Mouse (Mus musculus) megakaryocyte, embryonic 14.5 days (primary cell): ENCODE data around the gene Mmp8. TPM values are rescaled to one million over a fixed set of nuclear protein-coding genes. Genes with fewer than 3 reads are reported as not detected.
A peak's percentile ranks its signal among the peaks of the same experiment; 100 is the strongest.

Experiments
- H3K27me3 ChIP-seq: replicated peaks from 2 replicates; pipeline ENCODE3; 2012; ENCODE audit warnings: inconsistent platforms
- H3K36me3 ChIP-seq: replicated peaks from 2 replicates; pipeline ENCODE3; 2012; ENCODE audit warnings: low read length, inconsistent platforms, mixed read lengths
- H3K4me1 ChIP-seq: 2 replicates; pipeline ENCODE4 v1.6.1; 2012; ENCODE audit warnings: inconsistent platforms
- H3K4me3 ChIP-seq: replicated peaks from 2 replicates; pipeline ENCODE3; 2012; ENCODE audit warnings: moderate library complexity, mild to moderate bottlenecking, inconsistent platforms
- H3K9me3 ChIP-seq: 2 replicates; pipeline ENCODE4 v1.6.1; 2012; ENCODE audit warnings: inconsistent platforms
- FLI1 ChIP-seq: IDR thresholded peaks from 2 replicates; pipeline ENCODE4 v1.6.1; 2012; ENCODE audit warnings: low read length, inconsistent platforms, mixed read lengths
- GATA1 ChIP-seq: IDR thresholded peaks from 3 replicates; pipeline ENCODE4 v1.6.1; 2012; ENCODE audit warnings: mixed read lengths, low read length, inconsistent platforms, borderline replicate concordance
- polyA plus RNA-seq: library from polyadenylated mRNA; stranded (reverse); fragments of >175 nt; gene quantifications from 2 replicates; pipeline ENCODE4 v1.2.3, GENCODE M21; 2012; ENCODE audit warnings: low replicate concordance; ENCODE audit not compliant: insufficient read depth

Mmp8 gene
- polyA plus RNA-seq, 1 experiment, result 1.4 TPM

- Histone ChIP-seq H3K4me1 (peaks cover 10% of the 10 kb centered on the region), H3K27me3 (no peaks in the 10 kb centered on the region), H3K36me3 (no peaks in the 10 kb centered on the region), H3K4me3 (no peak overlapping the region), H3K9me3 (no peaks in the 10 kb centered on the region)
- TF ChIP-seq GATA1, result no peak
- no peak for TF ChIP-seq FLI1
These were observed 3.9 kb upstream of the Mmp8 start for GRCm38 (mm10) chr9:7554382-7554781.

- no peaks in the 10 kb centered on the region for H3K36me3 ChIP-seq
- no peaks in the 10 kb centered on the region for H3K4me1 ChIP-seq
- TF ChIP-seq GATA1 (no peak), FLI1 (no peak)
- no peak overlapping the region for H3K4me3 ChIP-seq
- no peaks in the 10 kb centered on the region for H3K27me3 ChIP-seq
- no peaks in the 10 kb centered on the region for H3K9me3 ChIP-seq
These were observed 1.8 kb downstream of the Mmp8 start for GRCm38 (mm10) chr9:7560026-7560425.

GRCm38 (mm10) chr9:7567376-7567775, 9.1 kb downstream of the Mmp8 start:
- TF ChIP-seq FLI1, result no peak
- no peak for TF ChIP-seq GATA1
- H3K4me3 ChIP-seq, result no peak overlapping the region
- H3K4me1 ChIP-seq, result peaks cover 9% of the 10 kb centered on the region
- H3K36me3 ChIP-seq, result no peaks in the 10 kb centered on the region
- no peaks in the 10 kb centered on the region for H3K9me3 ChIP-seq
- H3K27me3 ChIP-seq, result no peaks in the 10 kb centered on the region

- no peak for TF ChIP-seq GATA1
- no peak for TF ChIP-seq FLI1
- Histone ChIP-seq H3K36me3 (no peaks in the 10 kb centered on the region), H3K9me3 (no peaks in the 10 kb centered on the region), H3K4me1 (peaks cover 13% of the 10 kb centered on the region), H3K27me3 (no peaks in the 10 kb centered on the region), H3K4me3 (no peak overlapping the region)
These were observed 9.7 kb downstream of the Mmp8 start for GRCm38 (mm10) chr9:7567923-7568322.

GRCm38 (mm10) chr9:7570485-7570884, 12.2 kb downstream of the Mmp8 start:
- TF ChIP-seq GATA1 (no peak), FLI1 (no peak)
- H3K27me3 ChIP-seq, result no peaks in the 10 kb centered on the region
- H3K36me3 ChIP-seq, result no peaks in the 10 kb centered on the region
- peaks cover 18% of the 10 kb centered on the region for H3K4me1 ChIP-seq
- H3K4me3 ChIP-seq, result no peak overlapping the region
- H3K9me3 ChIP-seq, result no peaks in the 10 kb centered on the region

GRCm38 (mm10) chr9:7571162-7571561, 12.9 kb downstream of the Mmp8 start, which contains the start of gene Mmp27:
Gene Mmp27, plus strand, starts transcription at chr9:7571396.
- H3K36me3 ChIP-seq, result no peaks in the 10 kb centered on the region
- H3K9me3 ChIP-seq, result no peaks in the 10 kb centered on the region
- peaks cover 18% of the 10 kb centered on the region for H3K4me1 ChIP-seq
- no peak within 1 kb of the TSS for H3K4me3 ChIP-seq
- H3K27me3 ChIP-seq, result no peaks in the 10 kb centered on the region
- TF ChIP-seq GATA1, result no peak
- TF ChIP-seq FLI1, result no peak

GRCm38 (mm10) chr9:7572188-7572587, 13.9 kb downstream of the Mmp8 start:
- H3K36me3 ChIP-seq, result no peaks in the 10 kb centered on the region
- H3K4me1 ChIP-seq, result peaks cover 17% of the 10 kb centered on the region
- H3K4me3 ChIP-seq, result peak overlapping the region; percentile 64
- no peaks in the 10 kb centered on the region for H3K9me3 ChIP-seq
- no peaks in the 10 kb centered on the region for H3K27me3 ChIP-seq
- TF ChIP-seq FLI1 (no peak), GATA1 (no peak)

- H3K4me1 ChIP-seq, result peaks cover 13% of the 10 kb centered on the region
- TF ChIP-seq GATA1 (no peak), FLI1 (no peak)
- H3K9me3 ChIP-seq, result no peaks in the 10 kb centered on the region
- no peak overlapping the region for H3K4me3 ChIP-seq
- H3K36me3 ChIP-seq, result no peaks in the 10 kb centered on the region
- H3K27me3 ChIP-seq, result no peaks in the 10 kb centered on the region
These were observed 14.5 kb downstream of the Mmp8 start for GRCm38 (mm10) chr9:7572663-7573308.

GRCm38 (mm10) chr9:7575526-7575925, 17.3 kb downstream of the Mmp8 start:
- Histone ChIP-seq H3K36me3 (no peaks in the 10 kb centered on the region), H3K4me1 (peaks cover 13% of the 10 kb centered on the region), H3K27me3 (no peaks in the 10 kb centered on the region), H3K9me3 (no peaks in the 10 kb centered on the region), H3K4me3 (no peak overlapping the region)
- TF ChIP-seq FLI1 (no peak), GATA1 (no peak)

- TF ChIP-seq FLI1, result no peak
- TF ChIP-seq GATA1, result no peak
- Histone ChIP-seq H3K4me1 (peaks cover 9% of the 10 kb centered on the region), H3K36me3 (no peaks in the 10 kb centered on the region), H3K9me3 (peaks cover 4% of the 10 kb centered on the region; the same call in 1 of the 2 replicates), H3K4me3 (no peak overlapping the region), H3K27me3 (no peaks in the 10 kb centered on the region)
These were observed 19.1 kb downstream of the Mmp8 start for GRCm38 (mm10) chr9:7577371-7577770.

GRCm38 (mm10) chr9:7590063-7590462, 31.8 kb downstream of the Mmp8 start:
- Histone ChIP-seq H3K9me3 (no peaks in the 10 kb centered on the region), H3K4me3 (no peak overlapping the region), H3K4me1 (peaks cover 15% of the 10 kb centered on the region), H3K27me3 (no peaks in the 10 kb centered on the region), H3K36me3 (no peaks in the 10 kb centered on the region)
- TF ChIP-seq FLI1, result no peak
- no peak for TF ChIP-seq GATA1
